Mouse (Mus musculus) intestine, embryonic 14.5 days (tissue): ENCODE results near the gene Ptar1. TPM values are rescaled to one million over a fixed set of nuclear protein-coding genes. Genes with fewer than 3 reads are reported as not detected.

Experiments
- ATAC-seq: fragments of 200-750 bp; cut with Nextera tagmentation; replicated peaks from 2 replicates; pipeline ENCODE4 v1.8.0; 2017; ENCODE audit warnings: low read depth, moderate number of reproducible peaks, moderate TSS enrichment, moderate library complexity; ENCODE audit not compliant: low FRiP score, low TSS enrichment
- DNase-seq: peaks from one replicate; pipeline ENCODE4 v3.0.0-alpha.2; 2018; ENCODE audit warnings: low spot score
- H3K27ac ChIP-seq: fragments of 300-500 bp; sonication (generic); 2 replicates; pipeline ENCODE4 v1.5.1; 2014; ENCODE audit warnings: low read depth, mild to moderate bottlenecking, control low read depth
- H3K27me3 ChIP-seq: fragments of 300-500 bp; sonication (generic); replicated peaks from 2 replicates; pipeline ENCODE4 v1.6.1; 2014; ENCODE audit warnings: low read length, control low read depth; ENCODE audit not compliant: control insufficient read depth, insufficient read depth
- H3K36me3 ChIP-seq: fragments of 300-500 bp; sonication (generic); 2 replicates; pipeline ENCODE4 v1.6.1; 2014; ENCODE audit warnings: low read length, control low read depth; ENCODE audit not compliant: control insufficient read depth, insufficient read depth
- H3K4me1 ChIP-seq: fragments of 300-500 bp; sonication (generic); replicated peaks from 2 replicates; pipeline ENCODE4 v1.6.1; 2014; ENCODE audit warnings: low read length, control low read depth, mixed read lengths; ENCODE audit not compliant: control insufficient read depth, insufficient read depth
- H3K4me2 ChIP-seq: fragments of 300-500 bp; sonication (generic); 2 replicates; pipeline ENCODE4 v1.6.1; 2014; ENCODE audit warnings: low read length
- H3K4me3 ChIP-seq: fragments of 300-500 bp; sonication (generic); 2 replicates; pipeline ENCODE4 v1.5.1; 2014; ENCODE audit warnings: low read depth, low read length, control low read depth, mixed read lengths
- H3K9ac ChIP-seq: fragments of 300-500 bp; sonication (generic); 2 replicates; pipeline ENCODE4 v1.6.1; 2014; ENCODE audit warnings: mild to moderate bottlenecking, low read length
- H3K9me3 ChIP-seq: fragments of 300-500 bp; sonication (generic); 2 replicates; pipeline ENCODE4 v1.6.1; 2016; ENCODE audit warnings: low read length, control low read depth; ENCODE audit not compliant: control insufficient read depth
- WGBS: fragments of 180-500 bp; shearing (Covaris S2); extraction: QIAGEN DNeasy Blood & Tissue Kit; methylation state at CpG from one replicate; pipeline ENCODE4 v1.1.7; 2014; 5-methylcytosine and 5-hydroxymethylcytosine counted together
- polyA plus RNA-seq: library from polyadenylated mRNA; unstranded; fragments of >200 nt; fragmentation: Nextera tagmentation; extraction: Ambion mirVana; gene quantifications from 2 replicates; pipeline ENCODE4 v1.2.1, GENCODE M21; 2014

The Ptar1 gene
- polyA plus RNA-seq = 6.7 and 8.5 TPM in 2 replicates

GRCm38 (mm10) chr19:23687296-23688021 lies at the start of gene Ptar1:
Ptar1 (plus strand) TSS chr19:23687429.
- DNase-seq (peak; percentile 98), ATAC-seq (peak; percentile 91)
- Histone ChIP-seq H3K9ac (peak within 1 kb of the TSS; percentile 97), H3K36me3 (no peaks in the 10 kb centered on the region), H3K9me3 (no peaks in the 10 kb centered on the region), H3K27ac (peak within 1 kb of the TSS; percentile 89), H3K4me2 (peak within 1 kb of the TSS; percentile 74), H3K4me1 (peaks cover 11% of the 10 kb centered on the region), H3K4me3 (peak within 1 kb of the TSS; percentile 82), H3K27me3 (no peaks in the 10 kb centered on the region)
- WGBS = under 1% methylated on average over 92 of the region's 93 CpGs

GRCm38 (mm10) chr19:23643819-23644218 lies 43.4 kb upstream of the Ptar1 start:
- WGBS = 93% methylated on average over 5 of the region's 5 CpGs
- no peak for DNase-seq
- no peak overlapping the region for H3K4me2 ChIP-seq
- ATAC-seq = no peak
- H3K4me1 ChIP-seq = no peaks in the 10 kb centered on the region
- H3K9ac ChIP-seq = no peak overlapping the region
- H3K9me3 ChIP-seq = no peaks in the 10 kb centered on the region
- no peak overlapping the region for H3K27ac ChIP-seq
- no peaks in the 10 kb centered on the region for H3K36me3 ChIP-seq
- H3K4me3 ChIP-seq = no peak overlapping the region
- H3K27me3 ChIP-seq = no peaks in the 10 kb centered on the region

- no peak overlapping the region for H3K4me3 ChIP-seq
- ATAC-seq (no peak), DNase-seq (no peak)
- no peaks in the 10 kb centered on the region for H3K9me3 ChIP-seq
- no peaks in the 10 kb centered on the region for H3K4me1 ChIP-seq
- no peak overlapping the region for H3K9ac ChIP-seq
- no peak overlapping the region for H3K4me2 ChIP-seq
- H3K27me3 ChIP-seq = no peaks in the 10 kb centered on the region
- H3K27ac ChIP-seq = no peak overlapping the region
- no peaks in the 10 kb centered on the region for H3K36me3 ChIP-seq
- 81% methylated on average over 7 of the region's 7 CpGs for WGBS
These were observed 41.9 kb upstream of the Ptar1 start for GRCm38 (mm10) chr19:23645347-23645746.

GRCm38 (mm10) chr19:23647308-23647707 lies 39.9 kb upstream of the Ptar1 start:
- DNase-seq = no peak
- H3K36me3 ChIP-seq = no peaks in the 10 kb centered on the region
- H3K9me3 ChIP-seq = no peaks in the 10 kb centered on the region
- 91% methylated on average over 7 of the region's 7 CpGs for WGBS
- no peaks in the 10 kb centered on the region for H3K4me1 ChIP-seq
- no peak overlapping the region for H3K27ac ChIP-seq
- no peak overlapping the region for H3K4me3 ChIP-seq
- no peak for ATAC-seq
- H3K9ac ChIP-seq = no peak overlapping the region
- no peak overlapping the region for H3K4me2 ChIP-seq
- H3K27me3 ChIP-seq = no peaks in the 10 kb centered on the region

GRCm38 (mm10) chr19:23652644-23653043 lies 34.6 kb upstream of the Ptar1 start, which contains the start of gene 1700028P14Rik:
1700028P14Rik (minus strand) TSS chr19:23652812.
- no peaks in the 10 kb centered on the region for H3K4me1 ChIP-seq
- H3K27ac ChIP-seq = no peak within 1 kb of the TSS
- peak; percentile 68 for ATAC-seq
- H3K9me3 ChIP-seq = no peaks in the 10 kb centered on the region
- DNase-seq = peak; percentile 61
- peak within 1 kb of the TSS; percentile 38 for H3K4me2 ChIP-seq
- no peak within 1 kb of the TSS for H3K9ac ChIP-seq
- WGBS = 6% methylated on average over 13 of the region's 13 CpGs
- H3K4me3 ChIP-seq = 0 out of 2 replicates have a peak within 1 kb of the TSS, but pooled peaks have one; percentile 10
- no peaks in the 10 kb centered on the region for H3K27me3 ChIP-seq
- H3K36me3 ChIP-seq = no peaks in the 10 kb centered on the region

- Histone ChIP-seq H3K27ac (no peak overlapping the region), H3K27me3 (no peaks in the 10 kb centered on the region), H3K36me3 (no peaks in the 10 kb centered on the region), H3K9ac (no peak overlapping the region), H3K4me3 (no peak overlapping the region), H3K9me3 (no peaks in the 10 kb centered on the region), H3K4me1 (no peaks in the 10 kb centered on the region), H3K4me2 (peak overlapping the region; percentile 38; the same call in 1 of the 2 replicates)
- DNase-seq (no peak), ATAC-seq (no peak)
- 87% methylated on average over 5 of the region's 5 CpGs for WGBS
These were observed 34.1 kb upstream of the Ptar1 start for GRCm38 (mm10) chr19:23653154-23653553.

GRCm38 (mm10) chr19:23657261-23657932 lies 29.8 kb upstream of the Ptar1 start:
- H3K4me1 ChIP-seq = no peaks in the 10 kb centered on the region
- H3K4me3 ChIP-seq = no peak overlapping the region
- WGBS = 43% methylated on average over 12 of the region's 12 CpGs
- ATAC-seq (no peak), DNase-seq (no peak)
- no peak overlapping the region for H3K27ac ChIP-seq
- no peak overlapping the region for H3K4me2 ChIP-seq
- H3K27me3 ChIP-seq = no peaks in the 10 kb centered on the region
- no peak overlapping the region for H3K9ac ChIP-seq
- no peaks in the 10 kb centered on the region for H3K9me3 ChIP-seq
- H3K36me3 ChIP-seq = no peaks in the 10 kb centered on the region

GRCm38 (mm10) chr19:23658350-23658749 lies 28.9 kb upstream of the Ptar1 start:
- Histone ChIP-seq H3K9me3 (no peaks in the 10 kb centered on the region), H3K4me1 (no peaks in the 10 kb centered on the region), H3K36me3 (no peaks in the 10 kb centered on the region), H3K4me3 (no peak overlapping the region), H3K27ac (no peak overlapping the region), H3K27me3 (no peaks in the 10 kb centered on the region), H3K9ac (no peak overlapping the region), H3K4me2 (no peak overlapping the region)
- no peak for DNase-seq
- ATAC-seq = no peak
- WGBS = 86% methylated on average over 4 of the region's 4 CpGs
